Mouse (Mus musculus) liver, embryonic 18 days (tissue): ENCODE data around the gene Pou2f1. TPM values are rescaled to one million over a fixed set of nuclear protein-coding genes. Genes with fewer than 3 reads are reported as not detected.

Experiments
- polyA plus RNA-seq: library from polyadenylated mRNA; depleted of rRNA; stranded (reverse); fragments of >200 nt; gene quantifications from 2 replicates; pipeline ENCODE4 v1.2.3, GENCODE M21; 2012; rRNA removed

The Pou2f1 gene
- polyA plus RNA-seq, result 1.5 and 1.8 TPM in 2 replicates

GRCm38 (mm10) chr1:166002520-166003155, at the start of gene Pou2f1:
TSS of gene Pou2f1 (minus strand) at chr1:166002678.

Other genes with a start within 250 kb of the Pou2f1 start
- gene Creg1, start 238.9 kb downstream of the Pou2f1 start, polyA plus RNA-seq, result 95.4 and 101 TPM in 2 replicates
- 0.19 and 0.20 TPM in 2 replicates for gene Cd247, start 214.0 kb downstream of the Pou2f1 start, polyA plus RNA-seq
- under 0.01 TPM in 1 of 2 replicates, not detected in the other for gene Dusp27, start 125.2 kb upstream of the Pou2f1 start, polyA plus RNA-seq
- 0.08 TPM in 1 of 2 replicates, not detected in the other for gene Gpa33, start 127.6 kb upstream of the Pou2f1 start, polyA plus RNA-seq
- not detected in 2 replicates for gene Mael, start 236.1 kb upstream of the Pou2f1 start, polyA plus RNA-seq